Mouse (Mus musculus) central nervous system, embryonic 18 days (tissue): Measurements from ENCODE around the gene Il11ra1. TPM values are rescaled to one million over a fixed set of nuclear protein-coding genes. Genes with fewer than 3 reads are reported as not detected.

Source experiments
- polyA plus RNA-seq: library from polyadenylated mRNA; depleted of rRNA; stranded (reverse); fragments of >200 nt; gene quantifications from 2 replicates; pipeline ENCODE4 v1.2.3, GENCODE M21; 2012; rRNA removed

The Il11ra1 gene
- 19.9 and 28.3 TPM in 2 replicates for polyA plus RNA-seq

GRCm38 (mm10) chr4:41699783-41700182 lies at the start of gene Il11ra1:
Il11ra1 (plus strand) TSS chr4:41699989.

DNA sequence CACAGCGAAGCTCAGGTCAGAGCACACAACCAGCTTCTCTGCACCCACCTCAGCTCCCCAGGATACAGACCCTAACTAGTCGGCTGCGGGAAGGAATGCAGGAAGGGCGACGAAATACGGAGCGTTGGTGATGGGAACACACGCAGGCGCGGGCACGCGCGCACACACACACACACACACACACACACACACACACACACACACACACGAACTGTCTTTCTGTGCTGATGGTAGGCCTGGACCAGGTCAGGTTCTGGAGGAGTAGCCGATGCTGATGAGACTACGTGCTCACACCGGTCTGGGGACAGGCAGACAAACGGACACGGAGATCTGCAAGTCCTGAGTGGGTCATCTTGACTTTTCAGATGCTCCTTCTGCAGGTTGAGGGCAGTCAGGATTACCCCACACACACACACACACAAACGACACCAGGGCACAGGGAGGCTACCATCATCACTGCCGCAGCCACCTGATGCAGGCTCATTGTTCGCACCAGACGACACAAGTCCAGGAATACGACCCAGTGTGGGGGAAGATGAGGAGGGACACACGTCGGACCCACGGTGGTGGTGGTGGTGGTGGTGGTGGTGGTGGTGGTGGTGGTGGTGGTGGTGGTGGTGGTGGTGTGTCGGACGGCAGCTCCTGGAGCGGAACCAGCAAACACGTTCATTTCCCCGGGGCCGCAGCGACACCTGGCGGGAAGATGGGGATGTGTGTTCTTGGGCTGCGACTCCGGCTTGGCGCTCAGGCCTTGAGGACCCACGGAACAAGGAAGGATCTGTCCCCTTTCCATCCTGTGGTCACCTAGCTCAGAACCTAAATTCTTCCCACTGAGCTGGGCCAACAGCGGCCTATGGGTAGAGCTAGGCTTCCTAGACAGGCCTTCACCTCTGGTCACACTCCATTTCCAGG lies 2.6 kb upstream of the Il11ra1 start, which contains the start of gene Cntfr:
TSS of gene Cntfr (minus strand) at position 160 of the 912 bp plus-strand sequence.

GRCm38 (mm10) chr4:41713197-41714067 lies 13.6 kb downstream of the Il11ra1 start, which contains the start of gene Rpp25l:
Rpp25l (minus strand) TSS chr4:41713534.

DNA sequence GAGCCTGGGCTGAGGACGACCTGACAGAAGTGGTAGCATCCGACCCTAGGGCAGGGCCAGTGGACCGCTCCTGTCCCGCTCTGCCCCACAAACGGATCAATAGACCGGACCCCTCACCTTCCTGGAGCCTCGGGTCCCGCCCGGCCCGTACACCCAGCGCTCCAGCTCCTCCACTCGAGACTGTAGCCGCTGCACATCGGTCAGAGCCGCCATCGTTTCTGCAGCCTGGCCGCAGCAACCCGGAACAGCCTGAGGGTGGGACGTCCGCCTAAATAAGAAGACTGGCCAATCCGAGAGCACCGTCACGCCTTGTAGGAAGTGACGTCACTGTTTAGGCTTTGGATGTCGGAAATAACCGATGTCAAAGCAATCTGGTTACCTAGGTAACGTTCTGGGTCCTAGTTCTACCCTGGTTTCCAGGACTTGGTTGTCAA lies 23.1 kb downstream of the Il11ra1 start, which contains the start of gene Dctn3:
TSS of gene Dctn3 (minus strand) at position 253 of the 434 bp plus-strand sequence.

DNA sequence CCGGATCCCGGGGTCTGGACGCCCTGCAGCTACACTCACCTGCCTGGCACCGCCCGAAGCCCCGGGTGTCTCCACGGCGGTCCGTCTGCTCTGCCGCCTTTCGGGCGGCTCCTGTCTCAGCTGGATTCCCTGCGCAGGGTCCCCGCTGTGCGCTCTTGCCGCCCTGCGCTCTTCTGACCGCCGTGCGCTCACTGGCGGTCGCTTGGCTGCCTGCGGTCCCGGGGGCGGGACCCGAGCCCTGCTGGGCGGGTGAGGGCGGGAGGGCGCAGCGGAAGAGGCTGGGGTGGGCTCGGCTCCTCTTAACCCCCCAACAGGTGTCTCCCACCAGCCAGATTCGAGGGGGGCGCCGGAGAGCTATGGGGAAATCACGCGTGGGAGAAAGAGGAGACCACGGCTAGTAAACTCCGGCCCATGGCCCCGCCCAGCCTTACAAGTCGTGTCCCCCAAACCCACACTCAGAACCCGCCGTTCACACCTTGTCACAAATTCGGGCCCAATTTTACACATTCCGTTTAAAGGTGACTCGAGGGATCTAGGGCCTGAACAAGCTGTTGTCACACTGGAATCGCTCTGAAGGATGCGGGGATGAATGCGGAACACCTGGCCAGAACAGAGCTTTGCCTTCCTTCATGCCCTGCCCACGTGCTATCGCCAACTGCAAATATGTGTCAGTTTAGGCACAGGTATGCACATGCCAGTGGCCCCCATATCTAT lies 31.4 kb downstream of the Il11ra1 start, which contains the start of gene Arid3c:
TSS of gene Arid3c (minus strand) at position 91 of the 714 bp plus-strand sequence.

GRCm38 (mm10) chr4:41754797-41755337 lies 55.1 kb downstream of the Il11ra1 start, which contains the start of gene Galt:
Galt (plus strand) TSS chr4:41755228.

DNA sequence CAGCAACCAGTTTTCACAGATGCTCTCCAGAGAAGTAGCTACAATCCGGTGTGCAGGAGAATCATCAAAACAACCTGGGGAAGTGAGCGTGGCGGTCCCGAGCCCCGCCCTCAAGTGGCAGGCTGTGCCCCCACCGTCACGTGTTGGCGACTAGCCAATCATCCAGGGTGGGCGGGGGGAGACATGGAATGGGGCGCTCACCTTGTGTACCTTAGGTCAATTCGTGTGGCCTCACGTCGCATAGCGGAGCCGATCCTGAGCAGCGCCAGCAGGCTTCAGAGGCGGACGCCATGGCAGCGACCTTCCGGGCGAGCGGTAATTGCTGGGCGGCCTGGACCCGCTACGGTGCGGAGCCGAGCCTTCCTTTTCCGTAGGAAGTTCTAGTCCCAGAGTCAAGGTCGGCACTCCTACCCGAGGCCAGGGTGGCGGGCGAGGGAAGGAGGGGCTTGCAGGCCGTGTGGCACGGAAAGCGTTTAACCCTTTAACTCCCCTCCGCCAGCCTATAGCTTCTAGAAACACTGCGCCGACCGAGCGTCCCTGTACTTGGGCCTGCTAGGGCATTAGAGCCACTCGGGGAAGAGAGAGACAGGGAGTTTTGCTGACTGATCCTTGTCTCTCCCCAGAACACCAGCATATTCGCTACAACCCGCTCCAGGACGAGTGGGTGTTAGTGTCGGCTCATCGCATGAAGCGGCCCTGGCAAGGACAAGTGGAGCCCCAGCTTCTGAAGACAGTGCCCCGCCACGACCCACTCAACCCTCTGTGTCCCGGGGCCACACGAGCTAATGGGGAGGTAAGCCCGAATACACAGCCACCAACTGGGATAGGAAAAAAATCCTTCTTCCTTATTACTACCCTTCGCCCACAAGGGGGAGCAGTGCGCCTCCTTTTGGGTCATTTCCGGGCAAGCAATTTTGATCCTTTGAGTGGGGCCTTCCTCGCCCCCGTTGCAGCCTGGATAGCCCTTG lies 55.8 kb downstream of the Il11ra1 start, which contains the start of gene Sigmar1:
TSS of gene Sigmar1 (minus strand) at position 820 of the 968 bp plus-strand sequence.

GRCm38 (mm10) chr4:41774002-41774401 lies 74.2 kb downstream of the Il11ra1 start, which contains the start of gene Ccl27a:
Ccl27a (minus strand) TSS chr4:41774247.

Other genes starting within 250 kb of the Il11ra1 start
- gene Kif24, start 235.1 kb upstream of the Il11ra1 start, polyA plus RNA-seq, result 2.0 and 2.1 TPM in 2 replicates
- 77.3 and 78.1 TPM in 2 replicates for gene Nudt2, start 234.8 kb upstream of the Il11ra1 start, polyA plus RNA-seq
- 7.1 and 8.6 TPM in 2 replicates for gene AI464131, start 196.9 kb upstream of the Il11ra1 start, polyA plus RNA-seq
- 12.6 and 14.2 TPM in 2 replicates for gene 1110017D15Rik, start 182.7 kb upstream of the Il11ra1 start, polyA plus RNA-seq
- gene Fam219a, start 130.5 kb upstream of the Il11ra1 start, polyA plus RNA-seq, result 91.5 and 99.1 TPM in 2 replicates
- 2.5 and 2.7 TPM in 2 replicates for gene Dnaic1, start 130.2 kb upstream of the Il11ra1 start, polyA plus RNA-seq
- gene Enho, start 59.7 kb upstream of the Il11ra1 start, polyA plus RNA-seq, result 115 TPM in 2 replicates
- gene Cntfr, start 2.9 kb upstream of the Il11ra1 start, polyA plus RNA-seq, result 30.4 and 39.1 TPM in 2 replicates
- 47.3 and 47.7 TPM in 2 replicates for gene Rpp25l, start 13.5 kb downstream of the Il11ra1 start, polyA plus RNA-seq
- gene Dctn3, start 23.2 kb downstream of the Il11ra1 start, polyA plus RNA-seq, result 219 and 222 TPM in 2 replicates
- 0.38 and 0.43 TPM in 2 replicates for gene Arid3c, start 31.2 kb downstream of the Il11ra1 start, polyA plus RNA-seq
- gene Galt, start 55.2 kb downstream of the Il11ra1 start, polyA plus RNA-seq, result 101 and 103 TPM in 2 replicates
- 61.7 and 67.8 TPM in 2 replicates for gene Sigmar1, start 56.2 kb downstream of the Il11ra1 start, polyA plus RNA-seq
- gene Ccl27a, start 74.3 kb downstream of the Il11ra1 start, polyA plus RNA-seq, result 442 and 448 TPM in 2 replicates
- gene Gm21541, start 203.6 kb downstream of the Il11ra1 start, polyA plus RNA-seq, result not detected in 2 replicates
- gene Gm20878, start 241.6 kb downstream of the Il11ra1 start, polyA plus RNA-seq, result 16.4 and 17.5 TPM in 2 replicates